In the genomic region with DNA sequence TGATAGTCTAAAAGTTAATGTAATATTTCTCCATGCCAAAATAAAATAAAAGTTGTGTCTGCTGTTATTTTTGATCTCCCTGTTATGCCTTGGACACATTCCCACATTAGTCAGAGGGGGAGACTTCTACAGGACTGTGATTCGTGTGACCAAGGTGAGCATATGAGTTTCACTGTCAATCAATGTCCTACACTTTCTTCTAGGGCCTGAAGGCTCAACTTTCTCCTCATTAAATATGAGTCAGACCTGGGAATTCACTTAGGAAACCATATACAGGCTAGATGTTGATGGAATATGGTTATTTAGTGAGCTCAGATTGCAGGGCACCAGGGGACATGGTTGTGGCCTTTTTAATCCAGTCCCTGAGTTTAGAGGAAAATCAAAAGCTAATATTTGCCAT, we compare ENCODE assay signal across 12 mouse cellular contexts. TPM values are rescaled to one million over a fixed set of nuclear protein-coding genes. Genes with fewer than 3 reads are reported as not detected.
A peak's percentile ranks its signal among the peaks of the same experiment; 100 is the strongest.
DNase-seq lines count a peak whose midpoint lies in the region; ATAC-seq and TF ChIP-seq lines count a peak whose summit lies in the region.
"Had no signal": no experiment of that assay in that cellular context is flagged by ENCODE, and none has a peak within 500 bp of the region (broad histone marks: within the 10 kb centered on the region; RNA-seq: fewer than 3 reads in every experiment).

No protein-coding gene starts in this region.

- H3K27me3 ChIP-seq in kidney, embryonic 14.5 days (ENCODE audit: control insufficient read depth, insufficient read depth, low read length), result no peaks in the 10 kb centered on the region
- no peaks in the 10 kb centered on the region for H3K27me3 ChIP-seq in neural tube, embryonic 12.5 days (replicated peaks)
- no peaks in the 10 kb centered on the region for H3K27me3 ChIP-seq in hindbrain, postnatal 0 days (ENCODE audit: insufficient read depth, low read length)

- H3K9ac ChIP-seq in kidney, embryonic 14.5 days (ENCODE audit: low read depth, low read length), result no peak overlapping the region
- no peak overlapping the region for H3K9ac ChIP-seq in neural tube, embryonic 12.5 days
- no peak overlapping the region for H3K9ac ChIP-seq in hindbrain, postnatal 0 days (replicated peaks; ENCODE audit: low read length)

- peak overlapping the region; percentile 64; the same call in 1 of the 2 replicates for H3K4me2 ChIP-seq in kidney, embryonic 14.5 days (replicated peaks; ENCODE audit: low read depth, low read length)
- H3K4me2 ChIP-seq in neural tube, embryonic 12.5 days (replicated peaks), result peak overlapping the region; percentile 82; the same call in 1 of the 2 replicates
- peak overlapping the region; percentile 62 for H3K4me2 ChIP-seq in hindbrain, postnatal 0 days (ENCODE audit: low read depth, low read length)

- H3K27ac ChIP-seq in kidney, embryonic 14.5 days (ENCODE audit: low read depth, low read length), result no peak overlapping the region
- H3K27ac ChIP-seq in neural tube, embryonic 12.5 days, result no peak overlapping the region
- no peak overlapping the region for H3K27ac ChIP-seq in hindbrain, postnatal 0 days

- no peaks in the 10 kb centered on the region for H3K9me3 ChIP-seq in kidney, embryonic 14.5 days (ENCODE audit: control insufficient read depth, low read length)
- no peaks in the 10 kb centered on the region for H3K9me3 ChIP-seq in neural tube, embryonic 12.5 days
- H3K9me3 ChIP-seq in hindbrain, postnatal 0 days (ENCODE audit: low read length), result no peaks in the 10 kb centered on the region

- TF ChIP-seq CTCF in hindbrain, postnatal 0 days (IDR thresholded peaks at IDR 0.05; ENCODE audit: low read depth), result no peak

- 44% methylated on average over 1 of the region's 1 CpGs for WGBS in kidney, embryonic 14.5 days
- WGBS in neural tube, embryonic 12.5 days, result 74% methylated on average over 1 of the region's 1 CpGs
- WGBS in hindbrain, postnatal 0 days, result 44% methylated on average over 1 of the region's 1 CpGs

- no peak for DNase-seq in kidney, adult 11 months
- DNase-seq in neural tube, embryonic 10.5 days (ENCODE audit: extremely low spot score, low spot score), result no peak
- no peak for DNase-seq in hindbrain, postnatal 0 days (ENCODE audit: low spot score)
- no peak for DNase-seq in frontal cortex, postnatal 36 days (ENCODE audit: low spot score in 2 of 2)
- DNase-seq in thymus, postnatal 4 days, result no peak
- DNase-seq: cerebellum, postnatal 10 days; gastrocnemius, postnatal 25 days; retina, postnatal 1 day; thymus, adult 2 months had no signal

- H3K36me3 ChIP-seq in kidney, embryonic 14.5 days (ENCODE audit: control insufficient read depth, insufficient read depth, low read length), result no peaks in the 10 kb centered on the region
- no peaks in the 10 kb centered on the region for H3K36me3 ChIP-seq in neural tube, embryonic 12.5 days
- H3K36me3 ChIP-seq in hindbrain, postnatal 0 days (ENCODE audit: insufficient read depth, low read length), result no peaks in the 10 kb centered on the region

- no peak overlapping the region; the same call in 1 of the 2 replicates for H3K4me3 ChIP-seq in kidney, embryonic 14.5 days (ENCODE audit: low read length)
- no peak overlapping the region for H3K4me3 ChIP-seq in neural tube, embryonic 12.5 days
- peak overlapping the region; percentile 66; the same call in 1 of the 2 replicates for H3K4me3 ChIP-seq in hindbrain, postnatal 0 days (ENCODE audit: low read length)

- peaks cover 23% of the 10 kb centered on the region for H3K4me1 ChIP-seq in kidney, embryonic 14.5 days (ENCODE audit: control insufficient read depth, insufficient read depth, low read length)
- peaks cover 14% of the 10 kb centered on the region for H3K4me1 ChIP-seq in neural tube, embryonic 12.5 days
- peaks cover 6% of the 10 kb centered on the region for H3K4me1 ChIP-seq in hindbrain, postnatal 0 days (ENCODE audit: insufficient read depth, low read length)

- ATAC-seq in kidney, embryonic 14.5 days (ENCODE audit: low FRiP score, low TSS enrichment), result no peak
- no peak for ATAC-seq in neural tube, embryonic 12.5 days (ENCODE audit: low FRiP score, low read depth)
- no peak for ATAC-seq in hindbrain, postnatal 0 days
- ATAC-seq: inflammation-experienced regulatory T-cells, adult 6 months had no signal

RNA-seq across cellular contexts. Expression of a gene that starts 3.1 kb away (rescaled TPM):
- 3.0 and 3.9 TPM in 2 replicates for polyA plus RNA-seq in kidney, embryonic 14.5 days (2014; fragmentation: Nextera tagmentation; extraction: Ambion mirVana)
- 2.5 and 2.8 TPM in 2 replicates for polyA plus RNA-seq in neural tube, embryonic 12.5 days (2016; fragmentation: Nextera tagmentation; extraction: Ambion mirVana)
- 9.4 and 9.9 TPM in 2 replicates for total RNA-seq in hindbrain, postnatal 0 days (2014; rRNA removed)
- polyA plus RNA-seq in hindbrain, postnatal 0 days (2015; fragmentation: Nextera tagmentation; extraction: Ambion mirVana), result 1.7 and 1.9 TPM in 2 replicates
- polyA plus RNA-seq: inflammation-experienced regulatory T-cells, adult 6 months had no signal
